Mouse (Mus musculus): ENCODE measurements around the gene E2f2. TPM values are rescaled to one million over a fixed set of nuclear protein-coding genes. Genes with fewer than 3 reads are reported as not detected.

E2f2 gene
- 0.99 and 2.7 TPM in 2 replicates for polyA plus RNA-seq (2015; fragmentation: Nextera tagmentation; extraction: Ambion mirVana)

GRCm38 (mm10) chr4:136172011-136172541 lies at the start of gene E2f2:
TSS of gene E2f2 (plus strand) at chr4:136172394.

GRCm38 (mm10) chr4:136143193-136143976 lies 28.8 kb upstream of the E2f2 start, which contains the start of gene Id3:
TSS of gene Id3 (plus strand) at chr4:136143497.

GRCm38 (mm10) chr4:136206033-136206893 lies 34.1 kb downstream of the E2f2 start, which contains the start of gene Asap3:
TSS of gene Asap3 (plus strand) at chr4:136206365.

Other genes with a start within 250 kb of the E2f2 start
- 66.4 and 74.3 TPM in 2 replicates for gene Hmgcl, start 225.9 kb upstream of the E2f2 start, polyA plus RNA-seq (2015; fragmentation: Nextera tagmentation; extraction: Ambion mirVana)
- 44.5 and 47.9 TPM in 2 replicates for gene Gale, start 208.7 kb upstream of the E2f2 start, polyA plus RNA-seq (2015; fragmentation: Nextera tagmentation; extraction: Ambion mirVana)
- 171 and 198 TPM in 2 replicates for gene Lypla2, start 199.8 kb upstream of the E2f2 start, polyA plus RNA-seq (2015; fragmentation: Nextera tagmentation; extraction: Ambion mirVana)
- gene Pithd1, start 185.1 kb upstream of the E2f2 start, polyA plus RNA-seq (2015; fragmentation: Nextera tagmentation; extraction: Ambion mirVana): 89.3 and 92.2 TPM in 2 replicates
- gene Eloa, start 150.6 kb upstream of the E2f2 start, polyA plus RNA-seq (2015; fragmentation: Nextera tagmentation; extraction: Ambion mirVana): 17.7 and 19.3 TPM in 2 replicates
- gene Rpl11, start 119.0 kb upstream of the E2f2 start, polyA plus RNA-seq (2015; fragmentation: Nextera tagmentation; extraction: Ambion mirVana): 275 and 299 TPM in 2 replicates
- 271 and 312 TPM in 2 replicates for gene Id3, start 28.9 kb upstream of the E2f2 start, polyA plus RNA-seq (2015; fragmentation: Nextera tagmentation; extraction: Ambion mirVana)
- gene Asap3, start 34.0 kb downstream of the E2f2 start, polyA plus RNA-seq (2015; fragmentation: Nextera tagmentation; extraction: Ambion mirVana): 4.9 and 5.4 TPM in 2 replicates
- 1.9 and 3.7 TPM in 2 replicates for gene Tcea3, start 75.3 kb downstream of the E2f2 start, polyA plus RNA-seq (2015; fragmentation: Nextera tagmentation; extraction: Ambion mirVana)
- 22.0 and 23.5 TPM in 2 replicates for gene Zfp46, start 112.3 kb downstream of the E2f2 start, polyA plus RNA-seq (2015; fragmentation: Nextera tagmentation; extraction: Ambion mirVana)
- gene Hnrnpr, start 138.5 kb downstream of the E2f2 start, polyA plus RNA-seq (2015; fragmentation: Nextera tagmentation; extraction: Ambion mirVana): 139 and 155 TPM in 2 replicates